Mouse (Mus musculus): ENCODE data around the gene Klhl5.

Klhl5 gene

GRCm38 (mm10) chr5:65106876-65107772 is at the start of gene Klhl5:
Gene Klhl5, plus strand, starts transcription at chr5:65107539.
- peak; percentile 61 for DNase-seq (ENCODE audit: low read depth, low spot score)

GRCm38 (mm10) chr5:65057596-65057995 is 49.7 kb upstream of the Klhl5 start:
- no peak for DNase-seq (ENCODE audit: low read depth, low spot score)

- DNase-seq (ENCODE audit: low read depth, low spot score), result no peak
Observed at GRCm38 (mm10) chr5:65059806-65060205, 47.5 kb upstream of the Klhl5 start.

- no peak for DNase-seq (ENCODE audit: low read depth, low spot score)
Observed at GRCm38 (mm10) chr5:65062236-65062635, 45.1 kb upstream of the Klhl5 start.

GRCm38 (mm10) chr5:65063266-65063665 is 44.1 kb upstream of the Klhl5 start:
- no peak for DNase-seq (ENCODE audit: low read depth, low spot score)

GRCm38 (mm10) chr5:65068166-65068565 is 39.2 kb upstream of the Klhl5 start:
- no peak for DNase-seq (ENCODE audit: low read depth, low spot score)

GRCm38 (mm10) chr5:65069872-65070271 is 37.5 kb upstream of the Klhl5 start:
- no peak for DNase-seq (ENCODE audit: low read depth, low spot score)

GRCm38 (mm10) chr5:65071689-65072118 is 35.6 kb upstream of the Klhl5 start:
- no peak for DNase-seq (ENCODE audit: low read depth, low spot score)

- DNase-seq (ENCODE audit: low read depth, low spot score), result no peak
Observed at GRCm38 (mm10) chr5:65073247-65073646, 34.1 kb upstream of the Klhl5 start.

- DNase-seq (ENCODE audit: low read depth, low spot score), result peak; percentile 41
Observed at GRCm38 (mm10) chr5:65074693-65075092, 32.6 kb upstream of the Klhl5 start.

GRCm38 (mm10) chr5:65076087-65076486 is 31.3 kb upstream of the Klhl5 start:
- DNase-seq (ENCODE audit: low read depth, low spot score), result no peak

- DNase-seq (ENCODE audit: low read depth, low spot score), result no peak
Observed at GRCm38 (mm10) chr5:65076748-65077147, 30.6 kb upstream of the Klhl5 start.

GRCm38 (mm10) chr5:65078081-65078480 is 29.3 kb upstream of the Klhl5 start:
- no peak for DNase-seq (ENCODE audit: low read depth, low spot score)

- DNase-seq (ENCODE audit: low read depth, low spot score), result no peak
Observed at GRCm38 (mm10) chr5:65079881-65080280, 27.5 kb upstream of the Klhl5 start.

- DNase-seq (ENCODE audit: low read depth, low spot score), result no peak
Observed at GRCm38 (mm10) chr5:65081836-65082235, 25.5 kb upstream of the Klhl5 start.

GRCm38 (mm10) chr5:65086522-65086921 is 20.8 kb upstream of the Klhl5 start:
- DNase-seq (ENCODE audit: low read depth, low spot score), result no peak

- no peak for DNase-seq (ENCODE audit: low read depth, low spot score)
Observed at GRCm38 (mm10) chr5:65089707-65090106, 17.6 kb upstream of the Klhl5 start.

GRCm38 (mm10) chr5:65091184-65091858 is 16.0 kb upstream of the Klhl5 start:
- DNase-seq (ENCODE audit: low read depth, low spot score), result no peak

- DNase-seq (ENCODE audit: low read depth, low spot score), result no peak
Observed at GRCm38 (mm10) chr5:65091921-65092320, 15.4 kb upstream of the Klhl5 start, which contains the start of gene Tmem156. Gene Tmem156, minus strand, starts transcription at chr5:65092132.

- no peak for DNase-seq (ENCODE audit: low read depth, low spot score)
Observed at GRCm38 (mm10) chr5:65093769-65094168, 13.6 kb upstream of the Klhl5 start.

- no peak for DNase-seq (ENCODE audit: low read depth, low spot score)
Observed at GRCm38 (mm10) chr5:65094902-65095545, 12.3 kb upstream of the Klhl5 start.

- DNase-seq (ENCODE audit: low read depth, low spot score), result no peak
Observed at GRCm38 (mm10) chr5:65096082-65096481, 11.3 kb upstream of the Klhl5 start.

Data from retina, postnatal 7 days (tissue).